Mouse (Mus musculus) frontal cortex, postnatal 25 days (tissue): ENCODE results near the gene Hspa12b.

Source experiments
- DNase-seq, 2 experiments: peaks; one replicate each; pipeline ENCODE4 v3.0.0; 2022; ENCODE audit warnings: low spot score in 2 of 2

Gene Hspa12b

GRCm38 (mm10) chr2:131129836-131130235 is 2.8 kb downstream of the Hspa12b start:
- no peak for DNase-seq

GRCm38 (mm10) chr2:131130849-131131248 is 3.8 kb downstream of the Hspa12b start:
- DNase-seq: no peak

GRCm38 (mm10) chr2:131132111-131132888 is 5.2 kb downstream of the Hspa12b start:
- DNase-seq: no peak

- no peak for DNase-seq
Observed at GRCm38 (mm10) chr2:131132930-131133547, 6.0 kb downstream of the Hspa12b start, which contains the start of gene Gm11037. Gm11037 (plus strand) TSS chr2:131133497.

- DNase-seq: no peak
Observed at GRCm38 (mm10) chr2:131134381-131134780, 7.3 kb downstream of the Hspa12b start.

- DNase-seq: no peak
Observed at GRCm38 (mm10) chr2:131134826-131135400, 7.8 kb downstream of the Hspa12b start.

GRCm38 (mm10) chr2:131135521-131136139 is 8.6 kb downstream of the Hspa12b start:
- DNase-seq: no peak

GRCm38 (mm10) chr2:131138296-131138695 is 11.2 kb downstream of the Hspa12b start:
- no peak for DNase-seq

- DNase-seq: no peak
Observed at GRCm38 (mm10) chr2:131138760-131139159, 11.7 kb downstream of the Hspa12b start.

GRCm38 (mm10) chr2:131139287-131139686 is 12.2 kb downstream of the Hspa12b start:
- no peak for DNase-seq

- DNase-seq: no peak
Observed at GRCm38 (mm10) chr2:131139886-131140532, 12.9 kb downstream of the Hspa12b start.

GRCm38 (mm10) chr2:131140533-131140905 is 13.4 kb downstream of the Hspa12b start:
- DNase-seq: no peak

GRCm38 (mm10) chr2:131141336-131141986 is 14.4 kb downstream of the Hspa12b start:
- no peak for DNase-seq

GRCm38 (mm10) chr2:131142592-131142991 is 15.5 kb downstream of the Hspa12b start:
- DNase-seq: peak in 1 of 2 experiments; percentile 24

- DNase-seq: no peak
Observed at GRCm38 (mm10) chr2:131143007-131143780, 16.1 kb downstream of the Hspa12b start.

- DNase-seq: no peak
Observed at GRCm38 (mm10) chr2:131145121-131145520, 18.0 kb downstream of the Hspa12b start.

GRCm38 (mm10) chr2:131145536-131145935 is 18.5 kb downstream of the Hspa12b start:
- DNase-seq: no peak

GRCm38 (mm10) chr2:131146193-131147042 is 19.3 kb downstream of the Hspa12b start:
- no peak for DNase-seq

GRCm38 (mm10) chr2:131147043-131147365 is 19.9 kb downstream of the Hspa12b start:
- no peak for DNase-seq
